Mouse (Mus musculus): ENCODE measurements around the gene Etv6. TPM values are rescaled to one million over a fixed set of nuclear protein-coding genes. Genes with fewer than 3 reads are reported as not detected.

Gene Etv6
- polyA plus RNA-seq, 1 experiment = 13.5 TPM

- TF ChIP-seq POLR2A (IDR thresholded peaks at IDR 0.05; ENCODE audit: borderline replicate concordance, extremely low read depth, insufficient read depth, insufficient read length, poor library complexity, severe bottlenecking) (no peak), CTCF (IDR thresholded peaks at IDR 0.05; ENCODE audit: borderline replicate concordance, extremely low read depth, insufficient read depth, insufficient read length) (no peak)
Measured at GRCm38 (mm10) chr6:134273884-134274283, 238.4 kb downstream of the Etv6 start.

GRCm38 (mm10) chr6:134276954-134277353 lies 241.5 kb downstream of the Etv6 start:
- TF ChIP-seq POLR2A (IDR thresholded peaks at IDR 0.05; ENCODE audit: borderline replicate concordance, extremely low read depth, insufficient read depth, insufficient read length, poor library complexity, severe bottlenecking) = no peak
- no peak for TF ChIP-seq CTCF (IDR thresholded peaks at IDR 0.05; ENCODE audit: borderline replicate concordance, extremely low read depth, insufficient read depth, insufficient read length)
- no peak for DNase-seq (ENCODE audit: low read depth)

More at GRCm38 (mm10) chr6:134273884-134274283, 238.4 kb downstream of the Etv6 start:
- DNase-seq (ENCODE audit: low read depth) = no peak

GRCm38 (mm10) chr6:134282095-134282494 lies 246.6 kb downstream of the Etv6 start:
- no peak for DNase-seq (ENCODE audit: low read depth)
- no peak for TF ChIP-seq CTCF (IDR thresholded peaks at IDR 0.05; ENCODE audit: borderline replicate concordance, extremely low read depth, insufficient read depth, insufficient read length)
- no peak for TF ChIP-seq POLR2A (IDR thresholded peaks at IDR 0.05; ENCODE audit: borderline replicate concordance, extremely low read depth, insufficient read depth, insufficient read length, poor library complexity, severe bottlenecking)

GRCm38 (mm10) chr6:134291823-134292222 lies 256.3 kb downstream of the Etv6 start:
- TF ChIP-seq POLR2A (IDR thresholded peaks at IDR 0.05; ENCODE audit: borderline replicate concordance, extremely low read depth, insufficient read depth, insufficient read length, poor library complexity, severe bottlenecking) (no peak), CTCF (IDR thresholded peaks at IDR 0.05; ENCODE audit: borderline replicate concordance, extremely low read depth, insufficient read depth, insufficient read length) (no peak)
- no peak for DNase-seq (ENCODE audit: low read depth)

GRCm38 (mm10) chr6:134292404-134292803 lies 256.9 kb downstream of the Etv6 start:
- TF ChIP-seq CTCF (IDR thresholded peaks at IDR 0.05; ENCODE audit: borderline replicate concordance, extremely low read depth, insufficient read depth, insufficient read length) = no peak
- no peak for TF ChIP-seq POLR2A (IDR thresholded peaks at IDR 0.05; ENCODE audit: borderline replicate concordance, extremely low read depth, insufficient read depth, insufficient read length, poor library complexity, severe bottlenecking)
- DNase-seq (ENCODE audit: low read depth) = no peak

- DNase-seq (ENCODE audit: low read depth) = peak; percentile 5
- TF ChIP-seq CTCF (IDR thresholded peaks at IDR 0.05; ENCODE audit: borderline replicate concordance, extremely low read depth, insufficient read depth, insufficient read length) (no peak), POLR2A (IDR thresholded peaks at IDR 0.05; ENCODE audit: borderline replicate concordance, extremely low read depth, insufficient read depth, insufficient read length, poor library complexity, severe bottlenecking) (no peak)
Measured at GRCm38 (mm10) chr6:134293615-134294508, 258.4 kb downstream of the Etv6 start.

- DNase-seq (ENCODE audit: low read depth) = peak; percentile 5
- TF ChIP-seq POLR2A (IDR thresholded peaks at IDR 0.05; ENCODE audit: borderline replicate concordance, extremely low read depth, insufficient read depth, insufficient read length, poor library complexity, severe bottlenecking) = no peak
- TF ChIP-seq CTCF (IDR thresholded peaks at IDR 0.05; ENCODE audit: borderline replicate concordance, extremely low read depth, insufficient read depth, insufficient read length) = peak; percentile 13; the same call in 1 of the 2 replicates
Measured at GRCm38 (mm10) chr6:134297884-134298619, 262.6 kb downstream of the Etv6 start.

- DNase-seq (ENCODE audit: low read depth) = no peak
- TF ChIP-seq CTCF (IDR thresholded peaks at IDR 0.05; ENCODE audit: borderline replicate concordance, extremely low read depth, insufficient read depth, insufficient read length) (no peak), POLR2A (IDR thresholded peaks at IDR 0.05; ENCODE audit: borderline replicate concordance, extremely low read depth, insufficient read depth, insufficient read length, poor library complexity, severe bottlenecking) (no peak)
Measured at GRCm38 (mm10) chr6:134301951-134302350, 266.5 kb downstream of the Etv6 start.

GRCm38 (mm10) chr6:134311346-134311745 lies 275.8 kb downstream of the Etv6 start:
- no peak for DNase-seq (ENCODE audit: low read depth)
- TF ChIP-seq POLR2A (IDR thresholded peaks at IDR 0.05; ENCODE audit: borderline replicate concordance, extremely low read depth, insufficient read depth, insufficient read length, poor library complexity, severe bottlenecking) = no peak
- TF ChIP-seq CTCF (IDR thresholded peaks at IDR 0.05; ENCODE audit: borderline replicate concordance, extremely low read depth, insufficient read depth, insufficient read length) = no peak

- TF ChIP-seq CTCF (IDR thresholded peaks at IDR 0.05; ENCODE audit: borderline replicate concordance, extremely low read depth, insufficient read depth, insufficient read length) = no peak
- DNase-seq (ENCODE audit: low read depth) = no peak
Measured at GRCm38 (mm10) chr6:134312571-134312970, 277.1 kb downstream of the Etv6 start.

GRCm38 (mm10) chr6:134317371-134317770 lies 281.9 kb downstream of the Etv6 start:
- no peak for TF ChIP-seq POLR2A (IDR thresholded peaks at IDR 0.05; ENCODE audit: borderline replicate concordance, extremely low read depth, insufficient read depth, insufficient read length, poor library complexity, severe bottlenecking)
- TF ChIP-seq CTCF (IDR thresholded peaks at IDR 0.05; ENCODE audit: borderline replicate concordance, extremely low read depth, insufficient read depth, insufficient read length) = no peak
- DNase-seq (ENCODE audit: low read depth) = peak; percentile 27

Other genes starting within 250 kb of the Etv6 start
- not detected in 2 replicates for gene Kap, start 181.9 kb upstream of the Etv6 start, polyA plus RNA-seq (2012; rRNA removed)